Mouse (Mus musculus): Measurements from ENCODE around the gene H3f3b. TPM values are rescaled to one million over a fixed set of nuclear protein-coding genes. Genes with fewer than 3 reads are reported as not detected.

H3f3b gene
- polyA plus RNA-seq, 1 experiment from 2014 or later = 2,300 TPM

- WGBS = 21% methylated on average over 14 of the region's 14 CpGs
- ATAC-seq (ENCODE audit: insufficient number of reproducible peaks, low FRiP score, low TSS enrichment, low read depth) (no peak), DNase-seq (ENCODE audit: low spot score) (peak; percentile 51)
Observed at GRCm38 (mm10) chr11:116011529-116012261, 16.1 kb downstream of the H3f3b start.

DNA sequence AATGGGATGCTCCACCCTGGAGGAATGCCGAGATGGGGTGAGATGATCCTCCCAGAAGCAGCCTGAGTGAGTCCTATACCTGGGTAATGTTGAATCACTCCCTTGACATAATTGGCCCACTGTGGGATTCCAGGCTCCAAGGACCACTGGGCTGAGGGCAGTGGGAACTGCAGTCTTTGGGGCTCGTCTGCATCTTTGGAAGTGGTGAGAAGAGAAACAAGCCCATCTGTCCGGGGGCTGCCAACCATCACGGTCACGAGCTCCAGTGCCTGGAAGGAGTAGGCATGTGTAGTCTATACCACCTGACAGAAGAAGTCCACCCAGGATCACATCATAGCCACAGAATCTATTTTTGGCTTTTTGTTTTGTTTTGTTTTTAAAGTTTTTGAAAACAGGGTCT lies 16.8 kb downstream of the H3f3b start:
- H3K9ac ChIP-seq (ENCODE audit: low read length) = no peak overlapping the region
- no peak overlapping the region for H3K4me3 ChIP-seq (ENCODE audit: low read depth, low read length)
- ATAC-seq (ENCODE audit: insufficient number of reproducible peaks, low FRiP score, low TSS enrichment, low read depth) (no peak), DNase-seq (ENCODE audit: low spot score) (no peak)
- H3K4me2 ChIP-seq (ENCODE audit: low read depth, severe bottlenecking) = no peak overlapping the region
- H3K4me1 ChIP-seq (ENCODE audit: control insufficient read depth, insufficient read depth, low read length) = peaks cover 8% of the 10 kb centered on the region
- no peaks in the 10 kb centered on the region for H3K9me3 ChIP-seq (ENCODE audit: control insufficient read depth, low read length)
- H3K27me3 ChIP-seq (ENCODE audit: control insufficient read depth, insufficient read depth, low read length) = no peaks in the 10 kb centered on the region
- peaks cover 3% of the 10 kb centered on the region; the same call in 1 of the 2 replicates for H3K36me3 ChIP-seq (ENCODE audit: control insufficient read depth, insufficient read depth, low read length)
- WGBS = 91% methylated on average over 5 of the region's 5 CpGs
- H3K27ac ChIP-seq (replicated peaks; ENCODE audit: low read depth, low read length) = no peak overlapping the region

More at GRCm38 (mm10) chr11:116011529-116012261, 16.1 kb downstream of the H3f3b start:
- H3K36me3 ChIP-seq (ENCODE audit: control insufficient read depth, insufficient read depth, low read length) = peaks cover 3% of the 10 kb centered on the region; the same call in 1 of the 2 replicates
- H3K9me3 ChIP-seq (ENCODE audit: control insufficient read depth, low read length) = no peaks in the 10 kb centered on the region
- H3K4me1 ChIP-seq (ENCODE audit: control insufficient read depth, insufficient read depth, low read length) = peaks cover 8% of the 10 kb centered on the region
- H3K4me2 ChIP-seq (ENCODE audit: low read depth, severe bottlenecking) = peak overlapping the region; percentile 80
- H3K27me3 ChIP-seq (ENCODE audit: control insufficient read depth, insufficient read depth, low read length) = no peaks in the 10 kb centered on the region
- peak overlapping the region; percentile 62 for H3K4me3 ChIP-seq (ENCODE audit: low read depth, low read length)
- peak overlapping the region; percentile 86 for H3K9ac ChIP-seq (ENCODE audit: low read length)
- H3K27ac ChIP-seq (replicated peaks; ENCODE audit: low read depth, low read length) = peak overlapping the region; percentile 90

DNA sequence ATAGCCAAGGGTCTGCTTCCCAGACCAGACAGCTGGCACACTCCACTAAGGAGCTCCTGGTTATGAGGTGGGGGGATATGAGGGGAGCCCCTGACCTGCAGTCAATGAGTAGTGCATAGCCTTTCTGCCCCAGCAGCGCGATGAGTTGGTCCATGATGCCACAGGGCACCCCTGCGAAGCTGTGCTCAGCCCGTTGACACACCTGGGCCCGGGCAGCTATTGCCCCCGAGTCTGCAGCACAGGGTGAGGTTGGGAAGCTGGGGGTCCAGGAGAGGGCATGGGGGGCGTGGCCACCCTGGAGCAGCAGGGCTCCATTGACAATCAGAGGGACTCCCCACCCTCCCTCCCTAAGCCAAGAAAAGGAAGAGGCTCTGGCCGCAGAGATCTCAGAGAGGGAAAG lies 17.6 kb downstream of the H3f3b start:
- Histone ChIP-seq H3K27ac (replicated peaks; ENCODE audit: low read depth, low read length) (no peak overlapping the region), H3K9me3 (ENCODE audit: control insufficient read depth, low read length) (no peaks in the 10 kb centered on the region), H3K9ac (ENCODE audit: low read length) (no peak overlapping the region), H3K4me3 (ENCODE audit: low read depth, low read length) (no peak overlapping the region), H3K4me1 (ENCODE audit: control insufficient read depth, insufficient read depth, low read length) (peaks cover 15% of the 10 kb centered on the region), H3K27me3 (ENCODE audit: control insufficient read depth, insufficient read depth, low read length) (no peaks in the 10 kb centered on the region), H3K4me2 (ENCODE audit: low read depth, severe bottlenecking) (no peak overlapping the region), H3K36me3 (ENCODE audit: control insufficient read depth, insufficient read depth, low read length) (peaks cover 3% of the 10 kb centered on the region; the same call in 1 of the 2 replicates)
- ATAC-seq (ENCODE audit: insufficient number of reproducible peaks, low FRiP score, low TSS enrichment, low read depth) (no peak), DNase-seq (ENCODE audit: low spot score) (no peak)
- 89% methylated on average over 8 of the region's 8 CpGs for WGBS

- Histone ChIP-seq H3K36me3 (ENCODE audit: control insufficient read depth, insufficient read depth, low read length) (peaks cover 3% of the 10 kb centered on the region; the same call in 1 of the 2 replicates), H3K4me3 (ENCODE audit: low read depth, low read length) (no peak overlapping the region), H3K9me3 (ENCODE audit: control insufficient read depth, low read length) (no peaks in the 10 kb centered on the region), H3K9ac (ENCODE audit: low read length) (no peak overlapping the region), H3K4me2 (ENCODE audit: low read depth, severe bottlenecking) (no peak overlapping the region), H3K27ac (replicated peaks; ENCODE audit: low read depth, low read length) (no peak overlapping the region), H3K4me1 (ENCODE audit: control insufficient read depth, insufficient read depth, low read length) (peaks cover 16% of the 10 kb centered on the region), H3K27me3 (ENCODE audit: control insufficient read depth, insufficient read depth, low read length) (no peaks in the 10 kb centered on the region)
- DNase-seq (ENCODE audit: low spot score) (no peak), ATAC-seq (ENCODE audit: insufficient number of reproducible peaks, low FRiP score, low TSS enrichment, low read depth) (no peak)
- 97% methylated on average over 11 of the region's 11 CpGs for WGBS
Observed at GRCm38 (mm10) chr11:116009661-116010060, 18.1 kb downstream of the H3f3b start.

- peaks cover 19% of the 10 kb centered on the region for H3K4me1 ChIP-seq (ENCODE audit: control insufficient read depth, insufficient read depth, low read length)
- H3K9ac ChIP-seq (ENCODE audit: low read length) = no peak overlapping the region
- no peak overlapping the region for H3K27ac ChIP-seq (replicated peaks; ENCODE audit: low read depth, low read length)
- ATAC-seq (ENCODE audit: insufficient number of reproducible peaks, low FRiP score, low TSS enrichment, low read depth) (no peak), DNase-seq (ENCODE audit: low spot score) (no peak)
- H3K36me3 ChIP-seq (ENCODE audit: control insufficient read depth, insufficient read depth, low read length) = peaks cover 3% of the 10 kb centered on the region; the same call in 1 of the 2 replicates
- H3K27me3 ChIP-seq (ENCODE audit: control insufficient read depth, insufficient read depth, low read length) = no peaks in the 10 kb centered on the region
- 79% methylated on average over 13 of the region's 13 CpGs for WGBS
- H3K4me3 ChIP-seq (ENCODE audit: low read depth, low read length) = no peak overlapping the region
- H3K9me3 ChIP-seq (ENCODE audit: control insufficient read depth, low read length) = no peaks in the 10 kb centered on the region
- no peak overlapping the region for H3K4me2 ChIP-seq (ENCODE audit: low read depth, severe bottlenecking)
Observed at GRCm38 (mm10) chr11:116008832-116009375, 18.9 kb downstream of the H3f3b start.

DNA sequence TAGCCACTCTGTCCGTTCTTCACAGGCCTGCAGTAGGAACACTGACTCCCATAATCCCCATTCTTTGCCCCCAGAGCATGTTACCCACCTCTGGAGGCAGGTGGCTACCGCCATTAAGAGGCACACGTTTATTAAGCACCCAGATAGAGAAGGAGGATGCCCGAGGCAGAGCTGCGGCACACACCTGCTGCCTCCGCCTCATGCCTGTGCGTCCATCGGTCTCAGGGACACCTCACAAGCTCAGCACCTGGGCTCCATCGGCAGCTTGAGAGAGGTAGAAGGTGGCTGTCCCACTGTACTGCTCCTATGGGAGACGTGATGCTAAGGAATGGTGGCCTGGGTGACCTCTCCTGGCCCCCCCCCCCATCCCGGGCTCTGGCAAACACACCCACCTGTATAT lies 19.4 kb downstream of the H3f3b start:
- DNase-seq (ENCODE audit: low spot score) (no peak), ATAC-seq (ENCODE audit: insufficient number of reproducible peaks, low FRiP score, low TSS enrichment, low read depth) (no peak)
- H3K9ac ChIP-seq (ENCODE audit: low read length) = no peak overlapping the region
- 86% methylated on average over 11 of the region's 11 CpGs for WGBS
- H3K4me1 ChIP-seq (ENCODE audit: control insufficient read depth, insufficient read depth, low read length) = peaks cover 19% of the 10 kb centered on the region
- H3K4me2 ChIP-seq (ENCODE audit: low read depth, severe bottlenecking) = no peak overlapping the region
- no peak overlapping the region for H3K27ac ChIP-seq (replicated peaks; ENCODE audit: low read depth, low read length)
- H3K4me3 ChIP-seq (ENCODE audit: low read depth, low read length) = no peak overlapping the region
- H3K36me3 ChIP-seq (ENCODE audit: control insufficient read depth, insufficient read depth, low read length) = peaks cover 3% of the 10 kb centered on the region; the same call in 1 of the 2 replicates
- no peaks in the 10 kb centered on the region for H3K27me3 ChIP-seq (ENCODE audit: control insufficient read depth, insufficient read depth, low read length)
- no peaks in the 10 kb centered on the region for H3K9me3 ChIP-seq (ENCODE audit: control insufficient read depth, low read length)

GRCm38 (mm10) chr11:116007095-116007850 lies 20.5 kb downstream of the H3f3b start:
- Histone ChIP-seq H3K27ac (replicated peaks; ENCODE audit: low read depth, low read length) (no peak overlapping the region), H3K4me1 (ENCODE audit: control insufficient read depth, insufficient read depth, low read length) (peaks cover 19% of the 10 kb centered on the region), H3K4me3 (ENCODE audit: low read depth, low read length) (no peak overlapping the region), H3K9ac (ENCODE audit: low read length) (peak overlapping the region; percentile 12; the same call in 1 of the 2 replicates), H3K27me3 (ENCODE audit: control insufficient read depth, insufficient read depth, low read length) (no peaks in the 10 kb centered on the region), H3K36me3 (ENCODE audit: control insufficient read depth, insufficient read depth, low read length) (peaks cover 3% of the 10 kb centered on the region; the same call in 1 of the 2 replicates), H3K4me2 (ENCODE audit: low read depth, severe bottlenecking) (no peak overlapping the region), H3K9me3 (ENCODE audit: control insufficient read depth, low read length) (no peaks in the 10 kb centered on the region)
- WGBS = 88% methylated on average over 28 of the region's 28 CpGs
- ATAC-seq (ENCODE audit: insufficient number of reproducible peaks, low FRiP score, low TSS enrichment, low read depth) (no peak), DNase-seq (ENCODE audit: low spot score) (no peak)

DNA sequence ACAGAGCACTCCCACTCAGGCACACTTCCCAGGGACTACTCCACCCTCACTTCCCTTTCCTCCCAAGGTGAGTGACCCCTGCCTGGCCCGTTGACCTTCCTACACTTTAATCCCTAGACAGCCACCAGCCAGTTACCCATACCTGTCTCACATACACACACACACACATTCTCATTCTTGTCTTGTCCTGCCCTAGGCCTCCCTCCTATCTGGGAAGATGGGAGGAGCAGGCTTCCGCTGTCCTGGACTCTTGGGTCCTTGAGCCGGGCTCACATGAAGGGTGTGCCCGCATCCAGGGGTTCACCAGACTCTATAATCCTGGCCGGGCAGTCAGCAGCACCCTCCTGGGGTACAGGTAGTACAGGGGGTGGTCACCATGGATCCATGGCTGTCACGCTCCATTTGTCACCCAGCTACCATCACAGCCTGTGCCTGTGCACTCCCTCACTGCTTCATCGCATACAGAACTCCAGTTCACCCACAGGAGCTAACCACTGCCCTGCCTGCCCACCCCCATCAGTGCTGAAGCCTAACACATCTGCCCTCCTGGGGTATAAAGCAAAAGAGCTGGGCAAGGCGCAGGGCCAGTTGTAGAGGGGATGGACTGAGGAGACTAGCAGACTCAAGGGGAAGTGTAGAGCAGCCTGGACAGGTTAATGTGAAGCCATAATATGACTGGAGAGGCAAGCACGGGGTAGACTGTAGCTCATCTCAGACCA lies 21.9 kb downstream of the H3f3b start:
- WGBS = 64% methylated on average over 9 of the region's 9 CpGs
- Histone ChIP-seq H3K9me3 (ENCODE audit: control insufficient read depth, low read length) (no peaks in the 10 kb centered on the region), H3K4me3 (ENCODE audit: low read depth, low read length) (no peak overlapping the region; the same call in 1 of the 2 replicates), H3K36me3 (ENCODE audit: control insufficient read depth, insufficient read depth, low read length) (peaks cover 3% of the 10 kb centered on the region; the same call in 1 of the 2 replicates), H3K9ac (ENCODE audit: low read length) (no peak overlapping the region), H3K4me1 (ENCODE audit: control insufficient read depth, insufficient read depth, low read length) (peaks cover 14% of the 10 kb centered on the region; the same call in 1 of the 2 replicates), H3K27me3 (ENCODE audit: control insufficient read depth, insufficient read depth, low read length) (no peaks in the 10 kb centered on the region), H3K4me2 (ENCODE audit: low read depth, severe bottlenecking) (peak overlapping the region; percentile 65; the same call in 1 of the 2 replicates), H3K27ac (replicated peaks; ENCODE audit: low read depth, low read length) (no peak overlapping the region)
- DNase-seq (ENCODE audit: low spot score) (no peak), ATAC-seq (ENCODE audit: insufficient number of reproducible peaks, low FRiP score, low TSS enrichment, low read depth) (no peak)

Data from limb, embryonic 11.5 days (tissue).